Mouse (Mus musculus): Measurements from ENCODE around the gene Gpr88.
"Not testable (repeated sequence)": the region's sequence is repeated elsewhere in the genome, so short reads cannot be mapped to it uniquely, and the experiment has no call there.

The Gpr88 gene

GRCm38 (mm10) chr3:116242685-116243084, 10.6 kb downstream of the Gpr88 start:
- DNase-seq (ENCODE audit: low read depth): no peak

GRCm38 (mm10) chr3:116237527-116237926, 15.8 kb downstream of the Gpr88 start:
- no peak for DNase-seq (ENCODE audit: low read depth)

GRCm38 (mm10) chr3:116236856-116237255, 16.4 kb downstream of the Gpr88 start:
- DNase-seq (ENCODE audit: low read depth): no peak

GRCm38 (mm10) chr3:116233515-116233914, 19.8 kb downstream of the Gpr88 start:
- no peak for DNase-seq (ENCODE audit: low read depth)

- no peak for DNase-seq (ENCODE audit: low read depth)
These were observed 20.5 kb downstream of the Gpr88 start for GRCm38 (mm10) chr3:116232763-116233162.

- no peak for DNase-seq (ENCODE audit: low read depth)
These were observed 24.0 kb downstream of the Gpr88 start for GRCm38 (mm10) chr3:116229336-116229735.

GRCm38 (mm10) chr3:116228360-116229245, 24.7 kb downstream of the Gpr88 start:
- no peak for DNase-seq (ENCODE audit: low read depth)

GRCm38 (mm10) chr3:116227383-116227782, 25.9 kb downstream of the Gpr88 start:
- DNase-seq (ENCODE audit: low read depth): no peak

- no peak for DNase-seq (ENCODE audit: low read depth)
These were observed 26.4 kb downstream of the Gpr88 start for GRCm38 (mm10) chr3:116226915-116227314.

GRCm38 (mm10) chr3:116222511-116223243, 30.6 kb downstream of the Gpr88 start:
- no peak for DNase-seq (ENCODE audit: low read depth)

GRCm38 (mm10) chr3:116221686-116222010, 31.7 kb downstream of the Gpr88 start:
- no peak for DNase-seq (ENCODE audit: low read depth)

GRCm38 (mm10) chr3:116220980-116221685, 32.2 kb downstream of the Gpr88 start:
- DNase-seq (ENCODE audit: low read depth): no peak

- not testable (repeated sequence) for DNase-seq (ENCODE audit: low read depth)
These were observed 35.9 kb downstream of the Gpr88 start for GRCm38 (mm10) chr3:116217398-116217797.

- DNase-seq (ENCODE audit: low read depth): no peak
These were observed 37.0 kb downstream of the Gpr88 start for GRCm38 (mm10) chr3:116216261-116216660.

- no peak for DNase-seq (ENCODE audit: low read depth)
These were observed 41.7 kb downstream of the Gpr88 start for GRCm38 (mm10) chr3:116211639-116212038.

- no peak for DNase-seq (ENCODE audit: low read depth)
These were observed 42.6 kb downstream of the Gpr88 start for GRCm38 (mm10) chr3:116210720-116211121.

- no peak for DNase-seq (ENCODE audit: low read depth)
These were observed 44.1 kb downstream of the Gpr88 start for GRCm38 (mm10) chr3:116209214-116209613.

- DNase-seq (ENCODE audit: low read depth): no peak
These were observed 46.9 kb downstream of the Gpr88 start for GRCm38 (mm10) chr3:116206306-116206834.

- no peak for DNase-seq (ENCODE audit: low read depth)
These were observed 47.7 kb downstream of the Gpr88 start for GRCm38 (mm10) chr3:116205346-116206219.

- DNase-seq (ENCODE audit: low read depth): no peak
These were observed 48.7 kb downstream of the Gpr88 start for GRCm38 (mm10) chr3:116204643-116205042.

GRCm38 (mm10) chr3:116203942-116204341, 49.4 kb downstream of the Gpr88 start:
- DNase-seq (ENCODE audit: low read depth): no peak
